Mouse (Mus musculus) cerebellum, adult 2 months (tissue): Measurements from ENCODE around the gene Cnmd.

Experiments
- CTCF ChIP-seq: fragments of 200-500 bp; IDR thresholded peaks from 2 replicates; pipeline ENCODE4 v1.5.1; 2011; ENCODE audit warnings: low read depth, mild to moderate bottlenecking, control low read depth, low read length, moderate library complexity, borderline replicate concordance; ENCODE audit not compliant: insufficient read depth
- POLR2A ChIP-seq: fragments of 200-500 bp; IDR thresholded peaks from 2 replicates; pipeline ENCODE4 v1.6.1; 2011; ENCODE audit warnings: low read length, control low read depth, borderline replicate concordance; ENCODE audit not compliant: insufficient read depth

- no peak for TF ChIP-seq CTCF
- no peak for TF ChIP-seq POLR2A
Measured at GRCm38 (mm10) chr14:79606392-79606791, 55.6 kb downstream of the Cnmd start.
